ENCODE assay signal across 13 mouse cellular contexts in the genomic region with DNA sequence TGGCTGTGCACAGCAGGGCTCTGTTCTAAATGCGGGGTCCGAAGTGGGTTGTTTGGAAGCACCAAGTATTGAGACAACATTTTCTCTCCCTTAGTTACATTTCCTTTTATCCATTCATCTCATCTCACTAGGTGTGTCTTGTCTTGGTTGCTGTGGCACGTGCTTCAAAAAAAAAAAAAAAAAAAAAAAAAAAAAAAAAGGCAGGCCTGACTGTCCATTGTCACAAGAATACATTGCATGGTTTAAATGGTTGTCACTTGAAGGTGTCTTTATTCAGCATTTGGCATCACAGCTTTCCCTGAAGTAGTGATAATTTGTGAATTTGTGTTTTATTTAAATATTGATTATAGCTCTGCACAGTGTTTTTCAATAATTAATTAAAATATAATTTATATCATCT.
"Had no signal": no experiment of that assay in that cellular context is flagged by ENCODE, and none has a peak within 500 bp of the region (broad histone marks: within the 10 kb centered on the region; RNA-seq: fewer than 3 reads in every experiment).

No protein-coding gene starts in this region.

- H3K27me3 ChIP-seq: kidney, embryonic 15.5 days; liver, embryonic 15.5 days; midbrain, embryonic 13.5 days; neural tube, embryonic 15.5 days had no signal

- H3K4me1 ChIP-seq: liver, embryonic 15.5 days; midbrain, embryonic 13.5 days; neural tube, embryonic 15.5 days had no signal

- ATAC-seq: midbrain, embryonic 13.5 days had no signal

- DNase-seq: lung, adult 2 months; lung, postnatal 14 days; spleen, adult 18-20 months; thymus, adult 18-20 months; thymus, postnatal 14 days had no signal

- H3K9ac ChIP-seq: kidney, embryonic 15.5 days; liver, embryonic 15.5 days; midbrain, embryonic 13.5 days; neural tube, embryonic 15.5 days had no signal

- H3K4me3 ChIP-seq: kidney, embryonic 15.5 days; limb, embryonic 10.5 days; liver, embryonic 15.5 days; midbrain, embryonic 13.5 days; myocyte; neural tube, embryonic 15.5 days had no signal

- H3K27ac ChIP-seq: kidney, embryonic 15.5 days; left cerebral cortex, adult 2 months; limb, embryonic 10.5 days; liver, embryonic 15.5 days; midbrain, embryonic 13.5 days; neural tube, embryonic 15.5 days had no signal

- H3K36me3 ChIP-seq: kidney, embryonic 15.5 days; limb, embryonic 10.5 days; liver, embryonic 15.5 days; midbrain, embryonic 13.5 days; neural tube, embryonic 15.5 days had no signal

- H3K4me2 ChIP-seq: kidney, embryonic 15.5 days; liver, embryonic 11.5 days; liver, embryonic 15.5 days; midbrain, embryonic 13.5 days; neural tube, embryonic 15.5 days had no signal

- H3K9me3 ChIP-seq: kidney, embryonic 15.5 days; limb, embryonic 10.5 days; liver, embryonic 15.5 days; midbrain, embryonic 13.5 days; neural tube, embryonic 15.5 days had no signal
